Mouse (Mus musculus): ENCODE data around the gene Higd1c. TPM values are rescaled to one million over a fixed set of nuclear protein-coding genes. Genes with fewer than 3 reads are reported as not detected.
A peak's percentile ranks its signal among the peaks of the same experiment; 100 is the strongest.
"Not testable (repeated sequence)": the region's sequence is repeated elsewhere in the genome, so short reads cannot be mapped to it uniquely, and the experiment has no call there.

The Higd1c gene
- not detected in 2 replicates for polyA plus RNA-seq (2012; ENCODE audit: insufficient read depth, insufficient read length, missing spikeins)

- H3K27ac ChIP-seq (replicated peaks; ENCODE audit: low read depth, low read length) = no peak within 1 kb of the TSS
- no peak within 1 kb of the TSS for H3K4me3 ChIP-seq (ENCODE audit: insufficient read depth, low read depth, low read length)
- no peaks in the 10 kb centered on the region for H3K4me1 ChIP-seq (ENCODE audit: control insufficient read depth, insufficient read depth, insufficient read length, low read length)
These were observed at the start of gene Higd1c for GRCm38 (mm10) chr15:100364242-100364641. Gene Higd1c (plus strand): TSS chr15:100364542.

- H3K4me3 ChIP-seq (ENCODE audit: insufficient read depth, low read depth, low read length); H3K27ac ChIP-seq (replicated peaks; ENCODE audit: low read depth, low read length); H3K4me1 ChIP-seq (ENCODE audit: control insufficient read depth, insufficient read depth, insufficient read length, low read length): not testable (repeated sequence)
These were observed 46.2 kb upstream of the Higd1c start for GRCm38 (mm10) chr15:100318014-100318671.

- Histone ChIP-seq H3K27ac (replicated peaks; ENCODE audit: low read depth, low read length) (no peak overlapping the region), H3K4me3 (ENCODE audit: insufficient read depth, low read depth, low read length) (no peak overlapping the region), H3K4me1 (ENCODE audit: control insufficient read depth, insufficient read depth, insufficient read length, low read length) (peaks cover 5% of the 10 kb centered on the region; the same call in 1 of the 2 replicates)
These were observed 44.5 kb upstream of the Higd1c start for GRCm38 (mm10) chr15:100319884-100320283.

DNA sequence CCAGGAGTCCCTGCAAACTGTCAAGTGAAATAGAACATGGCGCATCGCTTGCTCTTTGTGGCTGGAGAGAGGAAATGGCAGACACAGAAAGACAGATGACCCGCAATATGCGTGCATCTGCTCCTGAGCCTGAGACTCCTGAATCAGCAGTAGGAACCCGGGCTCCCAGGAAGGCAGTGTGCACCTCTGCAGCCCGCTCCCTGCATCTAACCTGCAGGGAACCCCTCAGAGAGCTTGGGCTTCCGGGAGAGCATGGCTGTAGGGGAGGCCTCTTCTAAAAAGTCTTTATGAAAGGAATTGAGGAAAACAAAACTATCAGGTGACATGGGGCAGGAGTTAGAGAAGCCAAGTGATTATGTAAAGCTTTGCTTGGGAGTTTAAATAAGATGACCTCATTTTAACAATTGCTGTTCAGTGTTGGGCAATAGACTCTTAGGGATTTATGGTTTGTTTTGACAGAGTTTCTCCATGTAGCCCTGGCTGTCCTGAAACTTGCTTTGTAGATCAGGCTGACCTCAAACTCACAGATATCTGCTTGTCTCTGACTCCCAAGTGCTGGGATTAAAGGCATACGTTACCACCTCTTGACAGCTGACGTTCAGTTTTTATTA is 43.9 kb upstream of the Higd1c start:
- Histone ChIP-seq H3K4me3 (ENCODE audit: insufficient read depth, low read depth, low read length) (no peak overlapping the region), H3K4me1 (ENCODE audit: control insufficient read depth, insufficient read depth, insufficient read length, low read length) (peaks cover 5% of the 10 kb centered on the region; the same call in 1 of the 2 replicates), H3K27ac (replicated peaks; ENCODE audit: low read depth, low read length) (peak overlapping the region; percentile 65)

- H3K27ac ChIP-seq (replicated peaks; ENCODE audit: low read depth, low read length) = peak overlapping the region; percentile 65; the same call in 1 of the 2 replicates
These were observed 43.2 kb upstream of the Higd1c start for GRCm38 (mm10) chr15:100321134-100321533.

GRCm38 (mm10) chr15:100324021-100324591 is 40.2 kb upstream of the Higd1c start:
- no peak overlapping the region for H3K27ac ChIP-seq (replicated peaks; ENCODE audit: low read depth, low read length)
- H3K4me1 ChIP-seq (ENCODE audit: control insufficient read depth, insufficient read depth, insufficient read length, low read length) = peaks cover 5% of the 10 kb centered on the region; the same call in 1 of the 2 replicates
- H3K4me3 ChIP-seq (ENCODE audit: insufficient read depth, low read depth, low read length) = no peak overlapping the region

More at GRCm38 (mm10) chr15:100321134-100321533, 43.2 kb upstream of the Higd1c start:
- H3K4me3 ChIP-seq (ENCODE audit: insufficient read depth, low read depth, low read length) = no peak overlapping the region
- H3K4me1 ChIP-seq (ENCODE audit: control insufficient read depth, insufficient read depth, insufficient read length, low read length) = peaks cover 5% of the 10 kb centered on the region; the same call in 1 of the 2 replicates

DNA sequence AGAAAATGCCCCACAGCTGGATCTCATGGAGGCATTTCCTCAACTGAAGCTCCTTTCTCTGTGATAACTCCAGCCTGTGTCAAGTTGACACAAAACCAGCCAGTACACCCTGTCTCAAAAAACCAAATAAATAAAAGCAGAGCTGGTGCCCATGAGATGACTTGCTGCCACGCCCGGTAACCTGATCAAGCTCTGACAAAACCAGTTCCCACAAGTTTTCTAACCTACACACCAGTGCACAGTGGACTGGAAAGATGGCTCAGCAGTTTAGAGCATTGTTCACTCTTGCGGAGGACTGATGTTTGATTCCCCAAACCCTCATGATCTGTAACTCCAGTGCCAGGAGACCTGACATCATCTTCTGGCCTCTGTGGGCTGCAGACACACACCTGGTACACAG is 39.1 kb upstream of the Higd1c start:
- Histone ChIP-seq H3K4me1 (ENCODE audit: control insufficient read depth, insufficient read depth, insufficient read length, low read length) (peaks cover 2% of the 10 kb centered on the region; the same call in 1 of the 2 replicates), H3K27ac (replicated peaks; ENCODE audit: low read depth, low read length) (no peak overlapping the region), H3K4me3 (ENCODE audit: insufficient read depth, low read depth, low read length) (no peak overlapping the region)

GRCm38 (mm10) chr15:100328089-100328488 is 36.3 kb upstream of the Higd1c start:
- not testable (repeated sequence) for H3K4me1 ChIP-seq (ENCODE audit: control insufficient read depth, insufficient read depth, insufficient read length, low read length); H3K4me3 ChIP-seq (ENCODE audit: insufficient read depth, low read depth, low read length)

DNA sequence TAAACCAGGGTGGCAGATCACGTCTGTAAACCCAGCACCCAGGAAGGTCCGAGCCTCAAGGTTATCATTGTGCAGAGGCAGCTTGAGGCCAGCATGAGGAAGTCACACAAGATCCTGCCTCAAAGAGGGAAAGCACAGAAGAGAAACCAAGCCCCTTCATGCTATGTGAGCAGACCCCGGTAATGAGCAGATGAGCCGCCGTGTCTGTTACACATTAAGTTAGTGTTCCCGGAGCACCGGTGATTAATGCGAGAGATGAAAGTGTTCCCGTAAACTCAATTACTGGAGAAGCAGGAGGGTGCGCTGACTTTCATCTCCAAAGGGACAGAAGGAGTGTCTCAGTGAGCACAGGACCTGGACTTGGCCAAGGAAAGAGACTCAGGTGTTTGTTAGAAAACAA is 35.0 kb upstream of the Higd1c start:
- H3K4me1 ChIP-seq (ENCODE audit: control insufficient read depth, insufficient read depth, insufficient read length, low read length); H3K4me3 ChIP-seq (ENCODE audit: insufficient read depth, low read depth, low read length); H3K27ac ChIP-seq (replicated peaks; ENCODE audit: low read depth, low read length): not testable (repeated sequence)

More at GRCm38 (mm10) chr15:100328089-100328488, 36.3 kb upstream of the Higd1c start:
- H3K27ac ChIP-seq (replicated peaks; ENCODE audit: low read depth, low read length) = not testable (repeated sequence)

GRCm38 (mm10) chr15:100330739-100331138 is 33.6 kb upstream of the Higd1c start:
- Histone ChIP-seq H3K4me3 (ENCODE audit: insufficient read depth, low read depth, low read length) (no peak overlapping the region), H3K27ac (replicated peaks; ENCODE audit: low read depth, low read length) (no peak overlapping the region), H3K4me1 (ENCODE audit: control insufficient read depth, insufficient read depth, insufficient read length, low read length) (no peaks in the 10 kb centered on the region)

DNA sequence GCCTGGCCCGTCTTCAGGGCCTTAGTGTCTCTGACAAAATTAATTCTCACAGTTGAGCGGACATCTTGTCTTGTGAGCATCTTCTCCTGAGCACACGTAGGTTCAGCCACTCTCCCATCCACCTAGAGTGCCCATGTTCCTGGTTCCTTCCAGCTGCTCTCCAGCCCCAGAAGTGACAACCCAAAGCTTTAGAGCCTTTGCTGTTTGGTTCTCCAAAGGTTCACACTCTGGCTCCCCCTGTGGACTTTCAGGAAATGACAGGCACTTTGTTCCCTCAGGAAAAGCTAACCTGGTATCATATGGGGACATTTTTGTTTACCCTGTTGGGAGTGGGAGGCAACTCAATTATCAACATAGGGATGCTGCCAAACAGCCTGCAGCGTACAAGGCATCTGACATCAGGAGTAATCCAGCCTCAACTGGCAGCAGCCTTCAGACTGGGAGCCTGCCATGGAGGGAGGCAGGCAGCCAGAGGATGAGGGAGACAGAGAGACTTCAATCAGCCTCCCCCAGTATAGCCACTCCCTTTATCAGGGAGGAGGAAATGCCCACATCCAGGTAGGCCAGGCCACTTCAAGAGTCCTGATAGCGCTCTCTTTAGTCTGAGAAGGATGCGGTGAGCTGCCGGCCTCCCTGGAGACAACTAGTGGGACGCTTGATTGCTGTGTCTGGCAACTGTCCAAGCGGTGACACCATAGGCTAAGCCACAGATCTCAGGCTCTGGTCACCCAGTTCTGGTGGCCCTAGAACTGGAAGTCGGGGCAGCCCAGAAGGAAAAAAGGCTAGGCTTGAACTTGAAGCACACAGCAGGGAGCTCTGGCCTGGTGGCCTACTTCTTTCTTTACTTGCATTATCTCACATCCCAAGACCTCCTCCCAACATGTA is 32.0 kb upstream of the Higd1c start:
- not testable (repeated sequence) for H3K4me3 ChIP-seq (ENCODE audit: insufficient read depth, low read depth, low read length); H3K27ac ChIP-seq (replicated peaks; ENCODE audit: low read depth, low read length)

DNA sequence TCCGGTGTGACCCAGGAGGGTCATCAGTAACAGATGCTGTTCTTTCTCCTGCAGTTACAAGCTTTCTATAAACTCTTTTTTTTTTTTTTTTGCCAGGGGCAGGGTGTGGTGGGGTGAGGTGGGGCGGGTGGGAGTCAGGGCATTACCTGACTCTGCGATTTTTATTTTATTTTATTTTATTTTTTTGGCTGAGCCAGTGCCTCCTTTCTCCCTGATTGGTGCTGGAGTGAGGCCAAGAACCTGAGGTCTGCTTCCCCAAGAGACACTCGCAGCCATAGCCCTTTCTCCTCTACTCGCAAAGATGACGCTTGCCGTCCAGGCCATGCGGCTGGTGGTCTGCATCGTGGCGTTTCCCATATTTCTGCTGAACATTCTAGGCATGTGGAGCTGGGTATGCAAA is 29.7 kb upstream of the Higd1c start, which contains the start of gene Mettl7a3:
Gene Mettl7a3, plus strand, starts transcription at position 301 of the 400 bp plus-strand sequence.
- Histone ChIP-seq H3K4me3 (ENCODE audit: insufficient read depth, low read depth, low read length) (no peak within 1 kb of the TSS), H3K4me1 (ENCODE audit: control insufficient read depth, insufficient read depth, insufficient read length, low read length) (no peaks in the 10 kb centered on the region)

More for the DNA sequence above, 32.0 kb upstream of the Higd1c start:
- not testable (repeated sequence) for H3K4me1 ChIP-seq (ENCODE audit: control insufficient read depth, insufficient read depth, insufficient read length, low read length)

DNA sequence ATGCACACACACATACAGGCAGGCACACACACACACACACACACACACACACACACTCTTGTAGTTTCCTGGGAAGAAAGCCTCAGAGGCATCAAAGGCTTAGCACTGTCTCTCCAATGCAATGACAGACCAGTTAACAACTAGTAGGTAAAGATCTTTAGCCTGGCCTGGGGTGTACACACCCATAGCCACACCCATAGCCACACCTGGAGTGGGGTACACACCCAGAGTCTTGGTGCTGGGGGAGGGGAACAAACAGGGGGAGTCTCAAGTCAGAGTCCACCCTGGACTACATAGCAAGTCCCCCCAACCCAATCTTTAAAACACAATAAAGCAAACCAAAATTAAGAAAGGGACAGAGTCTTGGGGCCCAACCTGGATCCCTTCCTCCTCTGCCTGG is 27.0 kb upstream of the Higd1c start:
- not testable (repeated sequence) for H3K27ac ChIP-seq (replicated peaks; ENCODE audit: low read depth, low read length); H3K4me1 ChIP-seq (ENCODE audit: control insufficient read depth, insufficient read depth, insufficient read length, low read length); H3K4me3 ChIP-seq (ENCODE audit: insufficient read depth, low read depth, low read length)

More for the DNA sequence above, 29.7 kb upstream of the Higd1c start, which contains the start of gene Mettl7a3:
- H3K27ac ChIP-seq (replicated peaks; ENCODE audit: low read depth, low read length) = no peak within 1 kb of the TSS

DNA sequence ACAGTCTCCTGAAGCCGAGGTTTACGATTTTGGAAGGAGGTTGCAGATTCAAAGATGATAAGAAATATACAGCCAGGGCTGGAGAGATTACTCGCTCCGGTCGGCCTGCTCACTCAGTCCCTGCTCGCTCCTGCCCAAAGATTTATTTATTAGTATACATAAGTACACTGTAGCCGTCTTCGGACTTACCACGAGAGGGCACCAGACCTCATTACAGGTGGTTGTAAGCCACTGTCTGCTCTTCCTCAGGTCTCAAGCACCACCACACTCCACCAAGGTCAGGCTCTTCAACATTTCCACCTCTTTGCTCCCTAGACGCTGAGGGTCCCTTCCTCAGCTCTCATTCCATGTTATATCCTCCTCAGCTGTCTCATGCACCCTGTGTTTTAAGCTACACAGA is 26.5 kb upstream of the Higd1c start:
- H3K4me1 ChIP-seq (ENCODE audit: control insufficient read depth, insufficient read depth, insufficient read length, low read length); H3K27ac ChIP-seq (replicated peaks; ENCODE audit: low read depth, low read length); H3K4me3 ChIP-seq (ENCODE audit: insufficient read depth, low read depth, low read length): not testable (repeated sequence)

Measured in brown adipose tissue, adult 24 weeks (tissue).